Mouse (Mus musculus) liver, adult 2 months (tissue): Measurements from ENCODE around the gene Txnrd2. TPM values are rescaled to one million over a fixed set of nuclear protein-coding genes. Genes with fewer than 3 reads are reported as not detected.

Experiments
- DNase-seq: peaks from one replicate; pipeline ENCODE4 v3.0.0-alpha.2; 2011; ENCODE audit warnings: low read depth, low spot score; ENCODE audit errors: extremely low read depth
- H3K27ac ChIP-seq: fragments of 200-500 bp; replicated peaks from 2 replicates; pipeline ENCODE4 v1.5.1; 2012; ENCODE audit warnings: low read depth, mild to moderate bottlenecking, control low read depth, inconsistent platforms, low read length; ENCODE audit not compliant: insufficient read depth
- H3K27me3 ChIP-seq: fragments of 200-500 bp; 2 replicates; pipeline ENCODE4 v1.6.1; 2012; ENCODE audit warnings: mild to moderate bottlenecking, moderate library complexity, low read length, inconsistent platforms; ENCODE audit not compliant: control insufficient read depth, insufficient read depth
- H3K36me3 ChIP-seq: fragments of 200-500 bp; 2 replicates; pipeline ENCODE4 v1.6.1; 2012; ENCODE audit warnings: low read length, inconsistent platforms; ENCODE audit not compliant: control insufficient read depth, insufficient read depth
- H3K4me1 ChIP-seq: fragments of 200-500 bp; 2 replicates; pipeline ENCODE4 v1.6.1; 2011; ENCODE audit warnings: low read length; ENCODE audit not compliant: control insufficient read depth, insufficient read depth
- H3K4me3 ChIP-seq: fragments of 200-500 bp; 2 replicates; pipeline ENCODE4 v1.5.1; 2011; ENCODE audit warnings: low read depth, mild to moderate bottlenecking, control low read depth, low read length, moderate library complexity; ENCODE audit not compliant: insufficient read depth
- H3K79me2 ChIP-seq: fragments of 200-500 bp; 2 replicates; pipeline ENCODE4 v1.6.1; 2012; ENCODE audit warnings: inconsistent platforms, mild to moderate bottlenecking, low read length, moderate library complexity; ENCODE audit not compliant: control insufficient read depth, insufficient read depth
- H3K9ac ChIP-seq: fragments of 200-500 bp; 2 replicates; pipeline ENCODE4 v1.6.1; 2012; ENCODE audit warnings: low read depth, mild to moderate bottlenecking, control low read depth, inconsistent platforms, low read length
- CTCF ChIP-seq: fragments of 200-500 bp; IDR thresholded peaks from 2 replicates; pipeline ENCODE4 v1.5.1; 2011; ENCODE audit warnings: low read depth, low read length, control low read depth
- POLR2A ChIP-seq: fragments of 200-500 bp; IDR thresholded peaks from 2 replicates; pipeline ENCODE4 v1.6.1; 2011; ENCODE audit warnings: low read length, control low read depth; ENCODE audit not compliant: insufficient read depth; ENCODE audit errors: extremely low read depth
- WGBS: fragments of 180-500 bp; shearing (Covaris S2); methylation state at CpG from one replicate; pipeline ENCODE4 v1.1.7; 2018; 5-methylcytosine and 5-hydroxymethylcytosine counted together
- polyA plus RNA-seq: library from polyadenylated mRNA; depleted of rRNA; stranded (reverse); fragments of >200 nt; gene quantifications from 2 replicates; pipeline ENCODE4 v1.2.3, GENCODE M21; 2012
- total RNA-seq: library from RNA; depleted of rRNA; stranded (reverse); fragments of >200 nt; gene quantifications from 2 replicates; pipeline ENCODE4 v1.2.3, GENCODE M21; 2014

Gene Txnrd2
- total and polyA plus RNA-seq, 2 experiments: 23.9 to 46.6 TPM

GRCm38 (mm10) chr16:18390399-18390798, 35.8 kb upstream of the Txnrd2 start:
- WGBS: 94% methylated on average over 6 of the region's 6 CpGs
- DNase-seq: no peak
- Histone ChIP-seq H3K4me3 (no peak overlapping the region), H3K27me3 (no peaks in the 10 kb centered on the region), H3K9ac (no peak overlapping the region), H3K27ac (peak overlapping the region; percentile 66), H3K4me1 (no peaks in the 10 kb centered on the region), H3K79me2 (no peaks in the 10 kb centered on the region), H3K36me3 (no peaks in the 10 kb centered on the region)
- TF ChIP-seq CTCF: no peak

- 89% methylated on average over 3 of the region's 3 CpGs for WGBS
- TF ChIP-seq POLR2A (no peak), CTCF (no peak)
- Histone ChIP-seq H3K27ac (peak overlapping the region; percentile 19; the same call in 1 of the 2 replicates), H3K4me1 (no peaks in the 10 kb centered on the region), H3K36me3 (no peaks in the 10 kb centered on the region), H3K9ac (no peak overlapping the region), H3K79me2 (no peaks in the 10 kb centered on the region), H3K27me3 (no peaks in the 10 kb centered on the region), H3K4me3 (no peak overlapping the region)
- peak; percentile 38 for DNase-seq
Observed at GRCm38 (mm10) chr16:18391127-18391526, 35.1 kb upstream of the Txnrd2 start.

GRCm38 (mm10) chr16:18391728-18392127, 34.5 kb upstream of the Txnrd2 start:
- Histone ChIP-seq H3K4me1 (no peaks in the 10 kb centered on the region), H3K36me3 (no peaks in the 10 kb centered on the region), H3K27me3 (no peaks in the 10 kb centered on the region), H3K27ac (peak overlapping the region; percentile 19; the same call in 1 of the 2 replicates), H3K79me2 (no peaks in the 10 kb centered on the region), H3K4me3 (no peak overlapping the region), H3K9ac (no peak overlapping the region)
- DNase-seq: no peak
- 88% methylated on average over 3 of the region's 3 CpGs for WGBS
- no peak for TF ChIP-seq POLR2A
- TF ChIP-seq CTCF: no peak

GRCm38 (mm10) chr16:18392469-18393426, 33.4 kb upstream of the Txnrd2 start:
- WGBS: 7% methylated on average over 63 of the region's 63 CpGs
- H3K4me1 ChIP-seq: no peaks in the 10 kb centered on the region

GRCm38 (mm10) chr16:18393595-18393994, 32.6 kb upstream of the Txnrd2 start:
- TF ChIP-seq POLR2A: no peak
- TF ChIP-seq CTCF: no peak
- Histone ChIP-seq H3K79me2 (no peaks in the 10 kb centered on the region), H3K36me3 (no peaks in the 10 kb centered on the region), H3K27ac (peak overlapping the region; percentile 10), H3K4me3 (peak overlapping the region; percentile 68), H3K9ac (peak overlapping the region; percentile 50), H3K4me1 (no peaks in the 10 kb centered on the region), H3K27me3 (no peaks in the 10 kb centered on the region)
- no peak for DNase-seq
- 85% methylated on average over 5 of the region's 5 CpGs for WGBS

More at GRCm38 (mm10) chr16:18392469-18393426, 33.4 kb upstream of the Txnrd2 start:
- no peaks in the 10 kb centered on the region for H3K79me2 ChIP-seq
- H3K36me3 ChIP-seq: no peaks in the 10 kb centered on the region
- peak; percentile 64 for DNase-seq
- TF ChIP-seq CTCF (peak; percentile 17; the same call in 1 of the 2 replicates), POLR2A (peak; percentile 56; the same call in 1 of the 2 replicates)
- H3K4me3 ChIP-seq: peak overlapping the region; percentile 68
- peak overlapping the region; percentile 84 for H3K9ac ChIP-seq
- peak overlapping the region; percentile 10 for H3K27ac ChIP-seq
- H3K27me3 ChIP-seq: no peaks in the 10 kb centered on the region

- Histone ChIP-seq H3K9ac (peak overlapping the region; percentile 50), H3K79me2 (no peaks in the 10 kb centered on the region), H3K36me3 (no peaks in the 10 kb centered on the region), H3K27me3 (no peaks in the 10 kb centered on the region), H3K4me1 (no peaks in the 10 kb centered on the region), H3K4me3 (peak overlapping the region; percentile 68), H3K27ac (peak overlapping the region; percentile 22; the same call in 1 of the 2 replicates)
- WGBS: 87% methylated on average over 3 of the region's 3 CpGs
- TF ChIP-seq CTCF: no peak
- TF ChIP-seq POLR2A: no peak
- no peak for DNase-seq
Observed at GRCm38 (mm10) chr16:18394056-18394455, 32.1 kb upstream of the Txnrd2 start.
